Mouse (Mus musculus) mouse embryonic stem cell (cell line): Measurements from ENCODE around the gene Map2k7.
"Not testable (repeated sequence)": the region's sequence is repeated elsewhere in the genome, so short reads cannot be mapped to it uniquely, and the experiment has no call there.

ENCODE experiments used
- in situ Hi-C, 2 experiments: fragments of 300-500 bp; cut with MboI; formaldehyde crosslinking; loops; 1 replicate in 1 of 2; 3 replicates in 1 of 2; pipeline ENCODE4 v1.14.3; 2019 to 2020; ENCODE audit warnings: low sequenced_read_pairs in 2 of 2, low pct_unique_long_range_greater_than_20kb in 1 of 2, mixed read lengths in 1 of 2; ENCODE audit not compliant: unreplicated experiment in 1 of 2

Gene Map2k7

DNA sequence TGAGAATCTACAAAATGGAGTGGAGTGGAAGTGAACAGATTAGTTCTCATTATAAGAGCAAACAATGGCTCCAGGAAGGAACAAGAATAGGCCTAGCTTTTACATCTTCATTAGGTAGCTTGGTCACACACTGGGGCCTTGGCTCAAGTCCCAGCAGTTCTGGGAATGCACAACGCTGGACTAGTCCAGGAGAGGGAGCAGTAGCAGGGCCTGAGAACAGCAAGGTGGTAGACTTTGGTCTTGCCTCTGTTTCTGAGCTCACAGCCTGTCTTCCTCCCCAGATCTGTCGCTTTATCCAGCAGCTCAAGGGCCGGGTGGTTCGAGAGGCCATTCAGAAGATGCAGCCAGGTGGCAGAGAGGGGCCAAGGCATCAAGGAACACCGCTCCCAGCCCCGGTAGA, 15.5 kb downstream of the Map2k7 start:
- in situ Hi-C loops: no loop called here

DNA sequence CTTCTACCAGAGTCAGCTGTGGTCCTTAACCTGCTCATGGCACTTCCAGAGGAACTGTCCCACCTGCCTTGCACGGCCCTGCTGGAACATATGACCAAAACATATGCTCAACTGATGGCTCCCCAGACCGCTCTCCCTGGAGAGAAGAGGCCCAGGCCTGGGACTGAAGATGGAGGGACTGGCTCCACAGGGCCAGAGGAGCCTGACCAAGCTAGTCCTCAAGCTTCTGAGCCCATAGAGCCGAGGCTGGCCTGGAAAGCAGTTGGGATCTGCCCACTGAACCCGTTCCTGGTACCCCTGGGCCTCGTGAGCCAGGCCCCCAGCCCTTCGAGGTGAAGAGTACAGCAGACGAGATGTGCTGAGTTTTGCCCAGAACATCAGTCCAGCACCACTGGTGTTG, 16.9 kb downstream of the Map2k7 start:
- in situ Hi-C loops: not testable (repeated sequence)

DNA sequence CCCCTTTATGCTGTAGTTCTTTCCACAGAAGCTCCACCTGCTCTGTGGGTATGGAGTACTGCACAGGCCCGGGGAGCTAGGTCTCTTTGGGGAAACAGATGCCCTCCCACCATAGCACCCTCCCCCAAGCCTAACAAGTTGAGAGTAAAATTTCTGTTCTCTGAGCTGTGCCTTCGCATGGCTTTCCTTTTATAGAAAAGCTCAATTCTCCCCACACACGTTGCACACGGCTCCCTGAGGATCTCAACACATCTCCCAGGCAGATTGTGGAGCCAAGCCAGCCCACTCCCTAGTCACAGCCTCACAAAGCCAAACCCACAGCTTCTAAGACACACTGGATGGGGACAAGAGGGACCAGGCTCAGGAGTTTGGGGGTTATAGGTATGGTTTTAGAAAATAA, 18.4 kb downstream of the Map2k7 start:
- in situ Hi-C loops: no loop called here

DNA sequence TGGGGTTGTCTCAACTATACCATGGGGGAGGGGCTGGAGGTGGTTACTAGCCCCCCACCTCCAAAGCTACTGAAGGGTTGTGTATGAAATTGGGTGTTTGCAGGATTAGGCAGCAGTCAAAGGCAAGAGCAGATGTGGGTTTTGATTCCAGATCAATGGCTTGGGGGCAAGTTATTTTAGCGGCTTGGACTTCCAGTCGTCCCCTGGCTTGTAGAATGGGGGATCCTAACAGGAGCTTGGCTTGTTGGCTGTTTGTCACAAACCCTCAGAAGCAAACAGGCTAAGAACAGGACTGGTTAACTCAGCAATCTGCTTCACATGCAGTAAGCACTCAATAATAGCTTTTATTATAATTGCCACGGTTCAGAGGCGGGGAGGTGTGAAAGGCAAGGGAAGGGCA, 18.8 kb downstream of the Map2k7 start:
- in situ Hi-C loops: no loop called here

DNA sequence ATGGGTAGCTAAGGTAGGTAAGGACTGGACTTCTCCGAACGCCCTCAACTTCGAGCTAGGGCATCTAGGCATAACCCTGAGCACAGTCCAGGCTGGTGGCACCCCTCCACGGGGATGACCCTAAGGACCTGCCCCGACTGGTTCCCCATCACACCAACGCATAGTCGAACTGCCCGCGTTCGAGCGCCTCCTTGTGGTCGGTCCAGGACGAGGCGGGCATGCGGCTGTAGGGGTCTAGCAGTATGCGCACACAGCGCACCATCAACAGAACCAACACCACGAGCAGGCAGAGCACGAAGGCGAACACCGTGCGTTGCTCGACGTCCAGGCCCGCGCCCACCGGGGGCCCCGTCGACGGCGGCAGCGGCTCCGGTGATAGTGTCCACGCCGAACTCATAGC, 19.7 kb downstream of the Map2k7 start:
- in situ Hi-C loops: no loop called here

DNA sequence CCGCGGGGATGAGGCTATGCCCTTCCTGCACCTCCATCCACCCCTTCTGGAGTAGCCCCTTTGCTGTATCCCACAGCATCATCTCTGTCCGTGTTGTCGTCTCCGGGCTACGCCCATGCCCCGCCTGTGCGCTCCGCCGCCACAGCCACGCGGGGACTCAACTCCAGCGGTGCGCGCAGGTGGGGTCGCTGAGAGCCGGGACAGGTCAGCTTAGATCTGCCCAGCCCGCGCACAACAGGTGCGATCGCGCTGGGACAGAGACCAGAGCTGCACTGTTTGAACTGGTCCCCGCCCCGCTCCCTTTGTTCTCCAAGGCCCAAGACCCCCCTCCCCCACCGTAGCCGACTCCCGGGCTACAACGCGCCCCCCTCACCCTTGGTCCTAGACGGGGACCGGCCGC, 20.1 kb downstream of the Map2k7 start:
- in situ Hi-C loops: no loop called here

DNA sequence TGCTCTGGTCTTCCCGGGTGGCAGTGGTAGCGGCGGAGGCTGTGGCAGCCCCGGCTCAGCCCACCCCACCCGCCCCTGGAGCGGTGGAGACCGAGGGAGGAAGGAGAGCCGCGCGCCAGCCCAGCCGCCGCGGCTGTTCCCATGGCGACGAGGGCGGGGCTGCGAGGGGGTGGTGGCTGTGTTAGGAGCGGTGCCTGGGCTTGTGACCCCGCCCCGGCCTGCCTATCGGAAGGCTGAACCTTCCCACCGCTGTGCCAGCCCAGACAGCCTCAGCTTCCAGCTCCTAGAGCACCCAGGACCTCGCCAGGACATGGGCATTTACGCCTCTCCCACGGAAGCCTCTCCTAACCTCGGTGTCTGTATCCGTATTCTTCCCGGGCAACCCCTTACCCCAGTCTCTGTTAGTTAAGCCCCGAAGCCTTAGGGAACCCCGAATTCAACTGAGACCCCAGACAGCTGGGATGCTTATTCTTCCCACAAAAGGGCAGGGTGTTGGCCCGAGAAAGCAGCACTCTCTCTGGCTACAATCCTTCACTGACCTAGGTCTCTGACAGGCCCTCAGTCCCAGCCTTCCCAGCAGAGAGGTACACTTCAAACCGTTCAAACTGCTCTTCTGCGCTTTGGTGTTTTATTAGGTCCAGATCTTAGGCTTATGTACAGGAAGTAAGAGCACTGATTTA, 20.7 kb downstream of the Map2k7 start, which contains the start of gene Ctxn1:
Gene Ctxn1 (minus strand): TSS at position 150 of the 680 bp plus-strand sequence.
- in situ Hi-C loops: no loop called here

DNA sequence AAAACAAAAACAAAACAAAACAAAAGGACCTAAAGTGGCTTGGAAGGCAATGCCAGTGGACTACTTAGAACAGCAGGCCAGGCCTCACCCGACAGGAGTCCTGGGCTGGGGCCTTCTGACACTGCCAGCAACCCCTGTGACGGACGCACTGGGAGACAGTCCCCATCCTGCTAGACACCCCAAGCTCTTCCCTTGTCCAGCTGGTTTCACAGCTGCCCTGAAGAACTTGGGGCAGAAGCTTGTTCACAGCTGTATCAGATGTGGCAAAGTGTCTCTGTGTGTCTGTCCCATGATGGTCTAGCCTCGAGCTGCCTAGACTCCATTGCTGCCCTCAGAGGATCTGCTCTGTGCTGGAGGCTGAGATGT, 21.2 kb downstream of the Map2k7 start:
- in situ Hi-C loops: no loop called here

DNA sequence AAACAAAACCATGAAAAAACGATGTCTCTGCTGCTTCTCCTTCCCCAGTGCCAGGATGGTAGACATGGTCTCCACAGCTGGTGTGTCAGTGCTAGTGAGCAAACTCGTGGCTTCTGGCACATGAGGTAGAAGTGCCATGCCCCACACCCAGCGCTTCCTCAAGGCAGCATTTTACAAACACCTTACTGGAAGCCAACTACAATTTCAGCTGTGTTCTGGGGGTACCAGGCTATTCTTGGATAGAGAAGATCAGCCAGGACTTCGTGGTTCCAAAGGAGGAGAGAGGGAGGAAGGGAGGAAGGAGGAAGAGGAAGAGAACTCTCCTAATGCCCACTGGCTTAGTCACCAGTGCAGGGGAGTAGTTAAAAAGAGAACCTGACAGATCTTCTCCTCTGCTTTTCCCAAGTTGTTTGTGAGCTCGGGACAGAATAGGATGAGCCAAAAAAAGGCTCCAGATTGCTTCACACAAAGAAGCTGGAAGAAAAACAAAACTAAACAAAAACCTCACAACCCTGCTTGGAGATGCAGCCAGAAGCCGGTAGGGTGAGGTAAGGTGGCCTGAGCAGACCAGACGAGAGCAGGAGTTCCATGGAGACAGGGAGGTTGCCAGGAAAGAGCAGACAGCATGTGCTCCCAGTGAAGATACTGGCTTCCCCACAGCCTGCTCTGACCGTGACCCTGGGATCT, 24.7 kb downstream of the Map2k7 start:
- in situ Hi-C loops: no loop called here

DNA sequence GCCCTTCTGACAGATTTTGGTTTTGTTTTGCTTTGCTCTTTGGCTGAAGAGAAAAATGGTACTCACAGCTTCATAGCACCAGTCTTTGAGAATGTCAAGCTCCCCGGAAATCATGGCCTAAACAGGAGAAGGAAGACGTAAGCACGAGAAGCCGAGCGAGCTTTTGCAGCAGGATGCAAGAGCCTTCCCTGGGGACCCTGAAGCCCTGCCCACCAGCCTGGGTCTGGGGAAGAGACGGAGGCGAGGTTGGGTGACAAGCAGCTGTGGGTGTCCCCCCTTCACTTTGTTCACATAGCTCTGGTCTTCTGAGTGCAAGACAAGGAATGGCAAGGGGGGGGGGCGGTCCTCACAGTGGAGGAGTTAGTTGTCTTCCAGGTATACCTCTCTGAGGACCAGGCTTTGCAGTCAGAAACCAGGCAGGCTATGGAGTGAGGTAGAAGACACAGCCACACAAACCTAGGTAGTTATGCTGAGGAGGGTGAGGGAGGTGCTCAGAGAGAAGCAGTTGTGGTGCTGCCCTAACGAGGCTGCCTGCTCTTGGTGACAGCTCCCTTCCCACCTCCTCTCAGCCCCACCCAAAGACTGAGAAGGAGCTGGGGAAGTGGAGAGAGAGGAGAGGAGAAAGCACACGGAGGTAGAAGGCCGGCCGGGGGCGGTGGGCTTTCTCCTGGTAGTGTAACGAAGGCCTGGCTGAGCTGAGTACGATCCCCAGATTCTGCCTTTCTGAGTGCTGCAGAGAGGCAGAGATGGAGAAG, 26.8 kb downstream of the Map2k7 start:
- in situ Hi-C loops: no loop called here

DNA sequence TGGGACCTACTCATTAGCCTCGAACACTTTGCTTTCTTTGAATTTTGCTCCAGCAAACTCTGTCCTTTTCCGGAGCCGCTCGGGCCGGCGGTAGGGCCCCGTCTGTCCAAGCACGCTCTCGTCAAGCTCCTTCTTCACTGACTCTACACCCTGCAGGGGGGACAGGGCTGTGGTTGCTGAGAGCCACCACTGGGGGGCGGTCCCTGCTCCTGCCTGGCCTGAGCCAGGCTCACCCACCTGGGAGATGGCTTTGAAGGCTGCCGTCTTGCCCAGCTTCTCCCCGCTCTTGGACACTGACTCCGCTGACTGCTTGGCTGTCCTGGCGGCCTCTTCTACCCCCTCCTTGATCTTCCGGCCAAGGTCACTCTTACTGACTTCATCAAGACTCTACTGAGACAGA, 29.1 kb downstream of the Map2k7 start:
- in situ Hi-C loops: no loop called here

DNA sequence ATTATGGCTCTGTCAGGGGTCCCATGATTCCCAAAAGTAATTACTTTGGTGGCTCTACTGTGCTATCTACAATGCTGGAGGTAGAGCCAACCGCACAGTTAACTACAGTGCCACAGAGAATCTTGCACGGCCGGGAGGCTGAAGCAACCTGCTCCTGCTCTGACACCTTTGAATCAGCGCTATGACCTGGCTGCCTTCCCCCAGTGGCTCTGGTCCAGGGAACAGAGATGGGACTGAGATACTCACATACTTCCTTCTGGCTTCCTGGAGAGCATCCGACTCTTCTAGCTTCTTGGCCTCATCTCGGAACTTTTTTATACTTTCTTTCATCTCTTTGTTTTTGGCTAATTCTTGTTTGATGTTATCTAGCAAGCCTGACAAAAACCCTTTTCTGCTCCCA, 31.1 kb downstream of the Map2k7 start:
- in situ Hi-C loops: no loop called here

DNA sequence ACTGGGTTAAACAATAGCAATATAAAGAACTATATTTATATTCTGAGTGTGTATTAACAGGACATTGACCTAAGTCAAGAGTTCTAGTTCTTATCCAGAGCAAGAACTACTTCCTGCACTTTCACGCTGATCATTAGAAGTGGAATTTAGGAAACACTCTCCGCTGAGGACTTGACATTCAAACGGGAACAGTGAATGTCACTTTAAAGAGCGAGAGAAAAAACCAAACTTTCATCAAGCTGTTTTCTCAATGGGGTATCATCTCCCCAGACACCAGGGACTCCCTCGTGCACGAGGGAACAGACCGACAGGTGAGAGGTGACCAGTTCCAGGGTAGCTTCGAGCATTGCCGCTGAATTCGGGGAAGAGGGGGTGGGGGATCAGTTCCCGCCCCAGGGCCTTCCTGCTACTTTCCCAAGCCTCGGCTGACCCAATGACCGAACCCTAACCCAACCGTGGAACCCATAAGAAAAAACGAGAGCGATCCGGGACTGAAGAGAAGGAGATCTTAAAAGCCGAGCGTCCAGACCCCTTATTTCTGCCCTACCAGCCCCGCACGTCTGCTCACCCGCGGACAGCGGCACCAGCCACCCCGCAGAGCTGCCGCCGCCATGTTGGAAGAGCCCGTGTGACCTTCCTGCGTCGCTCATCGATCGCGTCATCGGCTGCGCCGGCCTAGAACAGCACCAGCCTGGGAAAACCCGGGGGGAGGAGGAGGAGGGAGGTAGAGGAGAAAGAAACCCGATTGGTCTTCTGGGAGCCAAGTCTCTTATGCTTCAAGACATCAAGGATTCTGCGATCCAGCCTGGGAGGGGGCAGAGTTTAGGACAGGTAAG, 37.0 kb downstream of the Map2k7 start, which contains the start of gene Timm44:
Gene Timm44 (minus strand): TSS at position 639 of the 836 bp plus-strand sequence.
- in situ Hi-C loops: no loop called here

DNA sequence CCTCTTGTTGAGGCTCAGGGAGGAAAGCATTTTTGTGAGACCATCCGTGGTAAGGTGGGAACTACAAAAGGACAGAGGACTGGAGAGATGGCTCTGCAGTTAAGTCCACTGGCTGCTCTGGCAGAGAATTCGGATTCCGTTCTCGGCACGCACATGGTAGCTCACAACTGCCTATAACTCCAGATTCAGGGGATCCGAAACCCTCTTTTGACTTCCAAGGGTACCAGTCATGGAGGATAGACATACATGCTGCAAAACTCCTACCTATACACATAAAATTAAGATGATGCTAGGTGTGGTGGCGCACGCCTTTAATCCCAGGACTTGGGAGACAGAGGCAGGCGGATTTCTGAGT, 37.5 kb downstream of the Map2k7 start:
- in situ Hi-C loops: no loop called here

DNA sequence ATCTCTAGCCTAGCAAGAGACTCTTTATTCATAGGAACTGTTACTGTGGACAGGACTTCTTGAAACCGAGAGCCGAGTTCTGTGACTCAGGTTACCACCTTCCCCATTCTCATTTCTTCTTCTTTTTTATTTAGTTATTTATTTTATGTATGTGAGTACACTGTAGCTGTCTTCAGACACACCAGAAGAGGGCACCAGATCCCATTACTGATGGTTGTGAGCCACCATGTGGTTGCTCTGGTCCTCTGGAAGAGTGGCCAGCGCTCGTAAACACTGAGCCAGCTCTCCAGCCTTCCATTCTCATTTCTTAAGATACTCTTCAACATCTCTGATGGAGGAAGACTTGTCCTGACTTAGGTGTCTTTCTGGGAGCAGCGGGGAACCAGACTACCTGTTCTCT, 54.2 kb downstream of the Map2k7 start:
- in situ Hi-C loops: no loop called here
